Mouse (Mus musculus): Measurements from ENCODE around the gene Ccl9. TPM values are rescaled to one million over a fixed set of nuclear protein-coding genes. Genes with fewer than 3 reads are reported as not detected.

Ccl9 gene
- polyA plus RNA-seq, 1 experiment from 2014 or later: 1.2 TPM

GRCm38 (mm10) chr11:83530360-83530759 is 48.1 kb downstream of the Ccl9 start, which contains the start of gene Ccl5:
Gene Ccl5, minus strand, starts transcription at chr11:83530518.
- no peak for ATAC-seq
- H3K27me3 ChIP-seq: no peaks in the 10 kb centered on the region

GRCm38 (mm10) chr11:83529024-83529423 is 49.4 kb downstream of the Ccl9 start:
- Histone ChIP-seq H3K9me3 (no peaks in the 10 kb centered on the region), H3K4me1 (replicated peaks) (no peaks in the 10 kb centered on the region), H3K27me3 (no peaks in the 10 kb centered on the region), H3K4me3 (replicated peaks) (no peak overlapping the region), H3K27ac (no peak overlapping the region), H3K9ac (replicated peaks) (no peak overlapping the region), H3K4me2 (replicated peaks) (no peak overlapping the region), H3K36me3 (no peaks in the 10 kb centered on the region)
- 74% methylated on average over 12 of the region's 12 CpGs for WGBS
- no peak for ATAC-seq

More at GRCm38 (mm10) chr11:83530360-83530759, 48.1 kb downstream of the Ccl9 start, which contains the start of gene Ccl5:
- no peaks in the 10 kb centered on the region for H3K9me3 ChIP-seq
- no peak within 1 kb of the TSS for H3K27ac ChIP-seq
- no peak within 1 kb of the TSS for H3K9ac ChIP-seq (replicated peaks)
- H3K4me2 ChIP-seq (replicated peaks): no peak within 1 kb of the TSS
- H3K36me3 ChIP-seq: no peaks in the 10 kb centered on the region
- H3K4me1 ChIP-seq (replicated peaks): no peaks in the 10 kb centered on the region
- WGBS: 90% methylated on average over 5 of the region's 5 CpGs
- no peak within 1 kb of the TSS for H3K4me3 ChIP-seq (replicated peaks)

Other genes starting within 250 kb of the Ccl9 start
- 12.0 and 21.1 TPM in 2 replicates for gene Rasl10b, start 169.5 kb downstream of the Ccl9 start, polyA plus RNA-seq (2015; fragmentation: Nextera tagmentation; extraction: Ambion mirVana)
- 0.17 and 0.23 TPM in 2 replicates for gene Gas2l2, start 149.2 kb downstream of the Ccl9 start, polyA plus RNA-seq (2015; fragmentation: Nextera tagmentation; extraction: Ambion mirVana)
- gene 1700020L24Rik, start 141.0 kb downstream of the Ccl9 start, polyA plus RNA-seq (2015; fragmentation: Nextera tagmentation; extraction: Ambion mirVana): not detected in 2 replicates
- 2.5 and 3.6 TPM in 2 replicates for gene Mmp28, start 115.6 kb downstream of the Ccl9 start, polyA plus RNA-seq (2015; fragmentation: Nextera tagmentation; extraction: Ambion mirVana)
- gene Taf15, start 105.5 kb downstream of the Ccl9 start, polyA plus RNA-seq (2015; fragmentation: Nextera tagmentation; extraction: Ambion mirVana): 17.6 and 19.9 TPM in 2 replicates
- not detected in 2 replicates for gene Heatr9, start 56.5 kb downstream of the Ccl9 start, polyA plus RNA-seq (2015; fragmentation: Nextera tagmentation; extraction: Ambion mirVana)
- gene Ccl5, start 48.1 kb downstream of the Ccl9 start, polyA plus RNA-seq (2015; fragmentation: Nextera tagmentation; extraction: Ambion mirVana): not detected in 2 replicates
- gene Ccl6, start 14.5 kb upstream of the Ccl9 start, polyA plus RNA-seq (2015; fragmentation: Nextera tagmentation; extraction: Ambion mirVana): 0.67 and 1.0 TPM in 2 replicates
- gene Rpl9-ps1, start 67.0 kb upstream of the Ccl9 start, polyA plus RNA-seq (2015; fragmentation: Nextera tagmentation; extraction: Ambion mirVana): not detected in 2 replicates
- gene Ccl3, start 70.7 kb upstream of the Ccl9 start, polyA plus RNA-seq (2015; fragmentation: Nextera tagmentation; extraction: Ambion mirVana): 0.64 and 0.65 TPM in 2 replicates
- 0.32 TPM in 1 of 2 replicates, not detected in the other for gene Ccl4, start 83.9 kb upstream of the Ccl9 start, polyA plus RNA-seq (2015; fragmentation: Nextera tagmentation; extraction: Ambion mirVana)
- 0.44 TPM in 1 of 2 replicates, not detected in the other for gene Wfdc17, start 125.4 kb upstream of the Ccl9 start, polyA plus RNA-seq (2015; fragmentation: Nextera tagmentation; extraction: Ambion mirVana)
- not detected in 2 replicates for gene Wfdc18, start 130.4 kb upstream of the Ccl9 start, polyA plus RNA-seq (2015; fragmentation: Nextera tagmentation; extraction: Ambion mirVana)
- gene Wfdc21, start 168.3 kb upstream of the Ccl9 start, polyA plus RNA-seq (2015; fragmentation: Nextera tagmentation; extraction: Ambion mirVana): 0.43 TPM in 1 of 2 replicates, not detected in the other
- gene Heatr6, start 175.1 kb upstream of the Ccl9 start, polyA plus RNA-seq (2015; fragmentation: Nextera tagmentation; extraction: Ambion mirVana): 41.7 and 44.5 TPM in 2 replicates

Measured in midbrain, embryonic 13.5 days (tissue).